Mouse (Mus musculus) T-helper 17 cell (primary cell): ENCODE data around the gene AC124108.1.
"Not testable (repeated sequence)": the region's sequence is repeated elsewhere in the genome, so short reads cannot be mapped to it uniquely, and the experiment has no call there.

ENCODE experiments used
- in situ Hi-C, 2 experiments: fragments of 300-600 bp; cut with MboI, MseI; formaldehyde crosslinking; loops; 1 replicate in 1 of 2; 2 replicates in 1 of 2; pipeline ENCODE4 v1.15.1; 2025; ENCODE audit warnings: high pct_unique_total_duplicates in 2 of 2

AC124108.1 gene

DNA sequence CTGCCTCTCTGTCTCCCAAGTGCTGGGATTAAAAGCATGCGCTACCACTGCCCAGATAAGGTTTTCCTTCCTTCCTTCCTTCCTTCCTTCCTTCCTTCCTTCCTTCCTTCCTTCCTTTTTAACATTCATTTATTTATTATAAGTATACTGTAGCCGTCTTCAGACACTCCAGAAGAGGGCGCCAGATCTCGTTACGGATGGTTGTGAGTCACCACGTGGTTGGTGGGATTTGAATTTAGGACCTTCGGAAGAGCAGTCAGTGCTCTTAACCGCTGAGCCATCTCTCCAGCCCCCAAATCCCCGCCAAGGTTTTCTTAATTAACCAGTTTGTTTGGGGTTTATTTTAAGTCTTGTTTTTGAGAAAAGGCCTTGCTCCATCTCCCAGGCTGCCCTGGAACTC, 28.6 kb upstream of the AC124108.1 start:
- in situ Hi-C loops: not testable (repeated sequence)

DNA sequence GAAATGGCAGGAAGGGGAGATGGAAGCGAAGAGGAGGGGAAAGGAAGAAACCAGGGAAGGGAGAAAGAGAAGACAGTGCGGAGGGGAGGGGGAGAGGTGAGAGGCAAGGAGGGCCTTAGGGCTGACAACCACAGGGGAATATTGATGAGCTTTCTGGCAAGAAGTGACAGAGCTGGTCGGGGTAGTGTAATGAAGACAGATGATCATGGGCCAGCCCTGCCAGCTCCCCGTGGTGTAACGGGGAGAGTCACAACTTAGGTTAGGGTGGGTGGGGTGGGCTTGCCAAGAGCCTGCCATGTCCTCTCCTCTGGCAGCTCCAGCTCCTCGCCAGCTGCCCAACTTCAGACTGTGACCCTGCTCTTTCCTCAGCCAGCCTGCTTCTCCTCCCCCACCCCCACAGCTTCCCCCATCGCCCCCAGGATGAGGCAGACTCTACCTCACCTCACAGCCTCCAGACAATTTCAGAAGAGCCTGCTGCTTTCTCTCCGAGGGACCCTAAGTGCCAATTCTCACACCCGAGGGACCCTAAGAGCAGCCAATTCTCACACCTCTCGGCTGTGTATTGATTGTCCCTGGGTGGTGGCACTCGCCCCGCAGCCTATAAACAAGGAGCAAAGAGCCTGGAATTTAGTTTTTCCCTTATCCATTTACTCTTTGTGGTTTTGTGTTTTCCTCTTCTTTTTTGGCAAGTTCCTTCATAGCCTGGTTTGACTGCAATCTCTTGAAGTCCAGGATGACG, 26.3 kb upstream of the AC124108.1 start:
- in situ Hi-C loops: no loop called here

DNA sequence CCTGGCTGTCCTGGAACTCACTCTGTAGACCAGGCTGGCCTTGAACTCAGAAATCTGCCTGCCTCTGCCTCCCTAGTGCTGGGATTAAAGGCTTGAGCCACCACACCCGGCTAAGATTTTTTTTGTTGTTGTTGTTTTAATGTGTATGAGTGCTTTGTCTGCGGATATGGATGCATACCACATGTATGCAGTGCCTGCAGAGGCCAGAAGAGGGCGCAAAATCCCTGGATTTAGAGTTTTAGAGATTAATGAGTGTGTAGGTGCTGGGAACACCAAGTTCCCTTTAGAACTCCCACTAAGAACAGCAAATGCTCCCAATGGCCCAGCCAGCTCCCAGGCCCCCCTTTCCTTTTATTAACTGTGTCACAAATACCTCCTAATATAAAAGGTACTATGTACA, 25.4 kb upstream of the AC124108.1 start:
- in situ Hi-C loops: no loop called here

DNA sequence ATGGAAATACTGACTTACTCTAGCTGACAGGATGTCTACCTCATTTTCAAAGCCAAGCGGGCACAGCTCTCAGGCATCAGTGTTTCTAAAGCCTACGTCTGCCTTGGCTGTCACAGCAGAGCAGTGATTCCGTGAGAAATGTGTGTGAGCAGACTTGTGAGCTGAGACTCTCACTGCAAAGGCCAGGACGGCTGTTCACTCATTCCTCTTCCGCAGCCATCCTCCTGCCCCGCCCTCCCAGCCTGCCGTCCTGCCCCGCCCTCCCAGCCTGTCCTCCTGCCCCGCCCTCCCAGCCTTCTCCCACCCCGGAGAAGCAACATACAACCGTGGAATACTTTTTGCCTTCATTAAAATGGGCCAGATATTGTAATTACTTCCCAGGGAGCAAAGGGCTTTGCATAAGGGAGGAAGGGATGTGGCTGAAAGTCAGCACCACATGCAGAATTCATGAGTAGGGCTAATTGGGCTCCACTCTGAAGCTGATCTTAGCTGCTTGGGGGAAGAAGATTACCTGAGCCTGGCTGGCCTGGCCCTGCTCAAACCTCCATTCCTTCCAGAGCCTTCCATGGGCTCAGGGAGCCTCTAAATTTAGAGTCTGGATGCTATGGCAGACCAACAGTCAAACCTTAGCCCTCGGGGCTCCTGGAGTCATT, 23.0 kb upstream of the AC124108.1 start:
- in situ Hi-C loops: no loop called here

DNA sequence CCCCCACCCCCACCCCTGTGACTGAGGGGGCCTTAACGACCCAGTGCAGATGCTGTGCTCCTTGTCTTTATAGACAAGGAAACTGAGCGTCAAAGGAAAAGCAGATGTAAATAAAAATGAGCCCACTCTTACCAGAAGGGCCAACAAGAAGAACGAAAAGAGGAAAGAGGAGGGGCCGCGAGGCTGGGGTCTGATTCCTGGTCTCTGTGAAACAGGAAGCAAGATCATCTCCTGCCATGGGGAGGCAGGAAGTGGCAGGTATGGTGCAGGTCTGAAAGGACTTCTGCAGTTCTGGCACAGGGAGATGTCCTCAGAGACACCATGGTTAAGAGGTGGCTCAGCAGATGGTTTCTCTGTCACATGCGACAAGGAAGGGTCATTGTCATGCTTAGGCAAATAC, 20.6 kb upstream of the AC124108.1 start:
- in situ Hi-C loops: loop anchor here in 1 of 2 experiments (5.0 to 10.0 kb wide), 2 partner anchors 192 to 1394 kb away; no protein-coding TSS in a partner anchor

DNA sequence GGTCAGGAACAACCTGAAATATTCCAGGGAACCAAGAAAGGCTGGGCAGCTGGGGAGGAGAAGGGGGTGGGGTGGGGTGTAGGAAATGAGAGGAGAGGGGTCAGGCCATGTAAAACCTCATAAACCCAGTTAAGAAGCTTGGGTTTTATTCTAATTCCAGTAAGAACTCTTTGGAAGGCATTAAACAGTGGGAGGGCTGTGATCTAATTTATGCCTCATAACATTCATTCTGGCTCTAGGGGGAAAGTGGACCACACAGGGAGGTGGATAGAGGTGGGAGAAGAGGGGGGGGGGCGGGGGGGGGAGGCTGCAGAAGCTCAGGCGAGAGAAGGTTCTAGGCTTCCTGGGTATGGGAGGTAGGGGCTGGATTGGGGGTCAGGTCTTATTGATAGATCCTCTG, 19.6 kb upstream of the AC124108.1 start:
- in situ Hi-C loops: loop anchor here in 1 of 2 experiments (5.0 to 10.0 kb wide), 2 partner anchors 191 to 1393 kb away; no protein-coding TSS in a partner anchor

DNA sequence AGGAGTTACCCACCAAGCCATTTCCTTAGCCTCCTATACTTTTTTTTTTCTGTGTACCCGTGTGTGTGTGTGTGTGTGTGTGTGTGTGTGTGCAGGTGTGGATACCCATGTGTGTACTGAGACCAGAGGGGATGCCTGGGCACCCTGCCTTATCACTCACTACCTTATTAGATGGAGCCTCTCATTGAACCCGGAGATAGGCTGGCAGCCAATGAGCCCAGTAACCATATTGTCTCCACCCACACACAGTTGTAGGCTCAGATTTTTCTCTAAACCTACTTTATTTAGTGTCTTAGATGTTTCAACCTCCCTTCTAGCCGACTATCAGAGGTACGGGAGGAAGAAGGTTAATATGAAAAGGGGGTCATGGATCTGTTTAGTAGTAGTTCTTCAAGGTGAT, 5.0 kb upstream of the AC124108.1 start:
- in situ Hi-C loops: no loop called here

DNA sequence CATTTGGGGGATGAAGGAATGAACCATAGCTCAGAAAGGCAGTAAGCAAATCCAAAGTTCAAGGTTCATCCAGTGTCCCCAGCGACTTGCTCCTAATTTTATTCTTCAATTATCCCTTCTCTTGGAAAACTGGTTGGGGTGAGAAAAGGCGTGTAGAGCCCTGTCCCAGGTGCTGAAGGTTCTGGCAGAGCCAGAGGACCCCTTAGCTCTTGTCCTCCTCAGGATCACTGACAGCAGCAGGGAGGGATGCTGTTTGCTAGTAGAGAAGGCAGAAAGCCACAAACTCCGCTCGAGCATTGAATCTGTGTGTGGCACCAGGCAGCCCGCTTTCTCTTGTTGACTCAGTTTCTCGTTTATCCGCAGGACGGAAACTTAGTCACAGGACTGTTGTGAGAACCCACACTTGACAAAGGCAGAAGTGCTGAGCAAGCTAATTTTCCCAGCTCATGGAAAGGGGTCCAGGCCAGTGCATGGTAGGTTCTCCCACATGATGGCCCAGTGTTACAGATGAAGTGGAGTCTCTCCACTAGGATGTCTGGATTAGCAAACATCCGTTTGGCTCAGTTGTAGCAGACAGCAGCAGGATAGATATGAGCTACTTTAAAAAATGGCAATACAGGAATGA, 2.7 kb upstream of the AC124108.1 start:
- in situ Hi-C loops: no loop called here

DNA sequence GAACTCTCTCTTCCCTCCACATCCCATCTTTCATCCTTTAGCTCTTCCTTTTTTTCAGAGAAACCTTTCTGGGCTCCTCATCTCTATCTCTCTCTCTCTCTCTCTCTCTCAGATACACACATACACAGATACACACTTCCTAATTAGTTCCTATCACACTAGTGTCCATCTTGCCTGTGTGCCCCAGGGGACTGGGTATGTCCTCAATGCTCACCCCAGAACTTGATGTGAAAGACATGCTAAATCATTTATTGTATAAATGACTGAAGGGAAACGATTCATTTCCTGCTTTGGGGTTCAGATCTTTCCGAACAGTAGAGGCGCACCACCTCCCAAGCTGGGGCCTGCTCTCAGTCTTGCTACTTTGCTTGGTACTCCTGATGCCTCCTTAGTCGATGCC, 2.0 kb upstream of the AC124108.1 start:
- in situ Hi-C loops: no loop called here

DNA sequence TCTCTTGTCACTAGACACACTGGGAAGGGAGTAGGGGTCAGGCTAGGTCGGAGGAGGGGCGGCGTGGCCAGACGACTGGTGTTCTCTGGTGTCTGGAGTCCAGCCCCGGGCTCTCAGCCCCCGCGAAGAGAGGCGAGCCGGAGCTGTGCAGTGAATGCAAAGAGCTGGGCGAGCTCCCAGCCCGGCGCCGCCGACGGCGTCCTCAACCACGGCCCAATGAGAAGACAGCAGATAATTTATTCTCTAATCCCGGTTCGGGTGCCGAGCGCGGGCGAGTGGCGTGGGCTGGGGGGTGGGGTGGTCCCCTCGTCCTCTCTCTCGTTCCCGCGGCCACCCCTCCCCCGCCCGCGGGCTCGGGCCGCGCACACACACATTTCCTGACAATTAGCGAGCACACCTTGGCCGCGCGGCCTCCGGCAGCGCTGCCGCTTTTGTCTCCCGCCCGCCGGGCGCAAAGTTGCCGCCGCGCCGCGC, 1.2 kb upstream of the AC124108.1 start:
- in situ Hi-C loops: no loop called here

DNA sequence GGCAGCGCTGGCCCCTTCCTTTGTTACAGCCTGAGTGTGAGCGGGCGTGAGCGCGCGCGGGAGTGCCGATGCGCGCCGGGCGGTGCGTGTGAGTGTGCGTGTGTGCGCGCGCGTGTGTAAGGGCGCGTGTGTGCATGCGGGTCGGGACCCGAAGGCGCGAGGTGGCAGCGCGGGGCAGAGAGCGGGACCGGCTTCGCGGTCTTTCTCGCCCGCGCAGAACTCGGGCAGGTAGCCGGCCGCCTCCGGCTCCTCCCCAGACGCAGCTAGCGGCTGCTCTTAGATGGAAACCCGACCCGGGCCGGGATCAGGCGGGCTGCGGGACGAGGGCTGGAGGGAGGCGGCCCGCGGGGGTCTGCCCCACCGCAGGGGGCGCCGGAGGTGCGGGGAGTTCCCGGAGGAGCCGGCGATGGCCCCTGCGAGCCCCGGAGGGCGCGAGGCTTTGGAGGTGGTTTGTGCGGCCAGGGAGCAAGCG, 600 bp upstream of the AC124108.1 start:
- in situ Hi-C loops: no loop called here

DNA sequence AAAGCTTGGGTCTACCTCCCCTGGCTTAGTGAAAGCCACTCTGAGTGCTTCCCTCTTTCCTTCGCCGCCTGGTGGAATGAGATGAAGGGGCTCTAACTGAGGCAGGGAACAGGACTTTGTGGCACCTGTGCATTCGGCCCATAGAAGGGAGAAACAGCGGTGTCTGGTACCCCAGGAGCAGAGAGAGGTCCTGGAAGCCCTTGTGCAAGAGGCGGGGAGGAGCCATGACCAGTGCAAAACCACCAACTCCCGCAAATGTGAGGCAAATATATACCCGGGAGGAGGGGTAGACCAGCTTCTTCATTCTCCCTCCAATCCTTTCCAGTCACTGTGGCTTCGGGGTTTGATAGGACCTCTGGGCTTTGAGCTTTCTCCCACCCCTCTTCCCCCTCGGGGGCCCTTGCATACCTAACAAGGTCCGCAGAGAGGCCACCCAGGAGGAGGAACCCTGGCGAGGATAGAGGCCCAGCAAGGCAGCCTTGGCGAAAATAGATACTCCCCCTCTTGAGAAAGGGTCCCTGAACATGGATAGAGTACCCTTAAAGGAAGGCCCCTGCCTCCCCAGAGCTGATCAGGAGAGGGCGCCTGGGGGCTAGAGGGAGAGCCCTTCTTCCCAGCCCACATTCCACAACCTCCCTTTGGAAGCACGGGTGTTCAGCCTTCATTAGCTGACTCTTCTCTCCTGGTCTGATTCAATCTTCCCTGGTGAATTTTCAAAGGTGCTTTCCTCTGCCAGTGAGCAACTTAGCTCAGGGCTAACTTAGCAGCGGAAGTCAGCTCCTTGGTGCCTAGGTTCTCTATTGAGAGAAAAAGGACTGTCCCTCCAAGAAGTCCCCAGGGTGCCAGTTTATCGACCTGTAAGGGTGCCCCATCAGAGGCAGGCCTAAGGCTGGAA, 776 bp downstream of the AC124108.1 start:
- in situ Hi-C loops: no loop called here

DNA sequence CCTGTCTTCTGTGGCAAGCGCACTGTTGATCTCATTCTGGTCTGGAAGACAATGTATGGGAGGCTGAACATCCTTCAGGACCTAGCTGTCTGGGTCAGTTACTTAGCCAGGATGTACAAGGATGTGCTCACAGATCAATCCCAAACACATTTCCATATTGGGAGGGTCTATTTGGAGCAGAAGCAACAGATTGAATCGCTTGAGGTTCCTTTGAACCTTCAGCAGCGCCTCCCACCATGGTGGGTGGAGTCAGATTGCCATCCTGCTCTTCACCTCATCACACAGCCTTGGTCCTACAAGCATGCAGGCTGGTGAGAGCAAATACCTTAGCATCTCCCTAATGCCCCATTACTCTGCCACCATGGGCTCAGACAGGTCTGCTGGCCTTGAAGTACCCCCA, 2.5 kb downstream of the AC124108.1 start:
- in situ Hi-C loops: no loop called here

DNA sequence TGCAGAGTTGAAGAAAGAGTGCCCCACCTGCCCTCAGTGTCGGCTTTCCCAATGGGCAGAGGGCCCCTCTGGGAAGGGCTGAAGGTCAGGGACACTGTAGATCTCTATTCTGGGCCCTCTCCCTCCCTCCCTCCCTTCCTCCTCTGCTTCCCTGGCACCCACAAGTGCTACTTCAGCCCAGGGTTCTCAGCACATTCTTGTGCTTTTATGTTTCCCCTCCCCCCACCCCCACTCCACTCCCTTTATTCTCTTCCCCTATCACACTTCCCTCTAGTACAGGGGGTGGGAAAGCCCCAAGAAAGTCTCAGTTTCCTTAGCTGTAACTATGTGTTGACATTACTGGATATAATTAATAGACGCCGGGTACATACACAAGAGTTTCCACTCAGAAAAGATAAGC, 3.4 kb downstream of the AC124108.1 start:
- in situ Hi-C loops: no loop called here

DNA sequence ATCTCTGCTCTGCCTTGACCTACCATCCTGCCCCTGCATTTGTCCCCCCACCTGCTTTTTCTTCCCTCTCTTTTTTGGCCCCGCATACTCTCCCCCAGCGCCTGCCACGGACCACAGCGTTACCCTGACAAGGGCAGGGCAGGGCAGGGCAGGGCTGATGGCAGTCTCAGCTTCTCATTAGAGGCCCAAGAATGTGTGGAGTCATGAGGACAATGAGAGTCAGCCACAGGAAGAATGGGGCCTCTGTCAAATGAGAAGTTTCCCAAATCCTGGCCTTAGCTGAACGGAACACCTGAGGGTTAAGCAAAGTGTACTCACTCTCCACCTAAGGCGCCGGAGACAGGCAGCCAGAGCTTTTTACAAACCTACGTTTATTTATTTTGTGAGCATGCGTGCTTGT, 3.8 kb downstream of the AC124108.1 start:
- in situ Hi-C loops: no loop called here

DNA sequence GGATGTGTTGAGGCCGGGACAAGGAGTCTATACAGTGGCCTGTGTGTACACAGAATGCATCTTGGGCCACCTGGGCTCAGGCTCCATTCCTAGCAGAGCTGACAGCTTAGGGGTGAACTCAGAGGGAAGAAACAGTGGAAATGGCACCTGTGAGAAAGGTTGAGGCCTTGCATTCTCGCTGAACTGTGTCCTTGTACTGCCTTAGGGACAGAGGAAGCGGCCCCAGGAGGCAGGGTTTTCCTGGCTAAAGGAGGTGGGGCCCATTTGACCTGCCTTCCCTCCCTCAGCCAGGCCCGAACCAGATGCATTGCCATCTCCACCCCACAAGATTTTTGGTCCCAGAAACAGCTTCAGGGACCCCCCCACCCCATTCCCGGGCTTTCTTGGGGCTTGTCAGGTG, 4.4 kb downstream of the AC124108.1 start:
- in situ Hi-C loops: no loop called here

DNA sequence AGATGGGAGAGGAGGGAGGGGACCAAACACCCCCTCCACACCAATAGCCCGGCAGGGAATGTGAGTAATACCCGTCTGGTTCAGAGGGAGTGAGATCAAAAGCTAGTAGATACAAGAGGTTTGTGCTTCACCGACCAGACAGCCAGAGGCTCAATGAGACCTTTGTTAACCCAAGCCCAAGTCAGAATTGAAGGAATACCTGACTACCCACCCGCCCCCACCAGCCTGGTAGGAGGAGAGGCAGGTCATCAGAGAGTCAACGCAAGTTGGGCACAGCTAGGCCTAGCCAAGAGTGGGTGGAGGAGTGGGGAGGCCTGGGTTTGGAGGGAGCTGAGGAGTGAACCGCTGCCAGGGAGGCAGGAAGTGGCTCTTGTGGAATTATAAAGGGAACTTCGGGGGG, 5.1 kb downstream of the AC124108.1 start:
- in situ Hi-C loops: no loop called here

DNA sequence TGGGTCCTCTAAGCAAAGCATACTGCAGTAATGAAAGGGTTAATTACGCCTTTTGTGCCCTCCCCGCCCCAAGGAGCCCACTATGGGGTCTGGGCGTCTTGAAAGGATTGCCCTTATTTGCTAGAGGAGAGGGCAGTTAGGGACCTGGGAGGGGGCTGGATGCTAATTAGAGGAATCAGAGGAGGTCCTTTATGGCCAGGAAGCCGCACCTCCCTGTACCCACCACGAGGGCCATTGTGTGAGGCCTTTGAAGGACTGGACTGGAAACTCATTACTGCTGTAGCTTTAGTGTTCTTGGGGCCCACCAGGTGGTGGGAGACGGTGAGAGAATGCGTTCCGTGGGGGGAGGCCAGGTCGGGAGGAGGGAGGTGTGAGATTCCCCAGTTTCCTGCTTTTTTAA, 6.4 kb downstream of the AC124108.1 start:
- in situ Hi-C loops: no loop called here

DNA sequence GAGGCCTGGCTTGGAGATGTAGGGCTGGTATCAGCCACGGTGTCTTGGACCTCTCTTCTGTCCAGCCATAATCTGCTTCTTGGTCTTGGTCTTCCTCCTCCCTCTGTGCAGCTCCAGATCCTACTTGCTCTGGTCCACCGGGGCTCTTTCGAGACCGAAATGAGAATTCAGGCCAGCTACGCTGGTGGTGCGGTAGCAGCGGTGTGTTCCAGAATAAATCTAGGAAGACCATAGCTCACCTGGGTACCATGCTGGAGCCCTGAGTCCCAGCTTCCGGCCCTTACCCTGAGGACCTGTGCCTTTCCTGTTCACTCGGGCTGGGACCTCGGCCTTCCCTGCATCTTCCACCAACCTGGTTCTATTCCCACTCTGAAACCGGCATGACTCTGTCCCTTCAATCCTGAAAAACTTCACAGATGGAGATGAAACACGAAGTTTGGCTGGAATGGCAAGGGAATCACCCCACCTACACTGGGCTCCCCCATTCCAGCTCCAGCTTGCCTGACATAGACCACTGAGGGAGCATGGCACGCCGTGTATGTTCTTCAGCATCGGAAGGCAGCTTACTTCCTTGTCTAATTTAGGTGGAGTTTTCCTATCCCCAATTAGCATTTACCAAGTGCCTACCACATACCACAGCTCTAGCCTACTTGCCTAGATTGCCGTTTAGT, 7.3 kb downstream of the AC124108.1 start:
- in situ Hi-C loops: no loop called here

DNA sequence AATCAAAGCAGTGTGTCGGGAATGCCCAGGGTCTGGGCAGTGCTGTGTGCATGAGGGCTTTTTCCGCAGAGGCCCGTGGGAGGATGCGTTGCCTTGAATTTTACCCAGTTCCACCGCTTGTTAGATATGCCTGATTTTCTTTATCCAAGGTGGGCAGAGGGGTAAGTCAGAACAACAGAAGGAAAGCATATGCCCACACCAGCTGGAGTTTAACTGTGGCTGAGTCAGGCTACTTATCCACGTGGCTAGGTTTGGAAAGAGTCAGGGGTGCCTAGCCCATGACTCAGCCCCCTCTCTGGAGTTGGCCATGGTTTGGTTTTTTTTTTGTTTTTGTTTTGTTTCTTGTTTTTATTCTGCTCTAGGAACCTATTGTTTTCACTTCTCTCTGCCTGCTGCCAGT, 8.0 kb downstream of the AC124108.1 start:
- in situ Hi-C loops: no loop called here

DNA sequence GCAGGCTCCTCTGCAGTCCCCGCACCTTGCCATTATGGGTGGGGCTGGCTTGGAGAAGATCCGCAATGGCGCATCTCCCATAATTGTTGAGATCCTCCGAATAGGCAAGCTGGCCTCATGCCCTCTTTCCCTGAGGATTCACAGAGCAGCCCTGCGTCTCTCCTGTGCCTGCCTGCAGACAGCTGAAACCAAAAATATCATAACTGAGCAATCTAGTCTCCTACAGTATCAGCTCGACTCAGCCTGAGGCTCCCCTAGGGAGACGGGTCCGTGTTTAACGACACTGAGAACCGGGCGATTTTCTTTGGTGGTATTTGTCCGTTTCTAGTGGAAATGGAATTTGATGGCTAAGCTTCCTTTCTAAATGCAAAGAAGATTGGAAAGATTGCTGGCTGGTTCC, 8.7 kb downstream of the AC124108.1 start:
- in situ Hi-C loops: no loop called here
